Mouse (Mus musculus): ENCODE results near the gene Mlh1. TPM values are rescaled to one million over a fixed set of nuclear protein-coding genes. Genes with fewer than 3 reads are reported as not detected.

The Mlh1 gene
- polyA plus RNA-seq, 1 experiment from 2014 or later: 30.0 TPM

DNA sequence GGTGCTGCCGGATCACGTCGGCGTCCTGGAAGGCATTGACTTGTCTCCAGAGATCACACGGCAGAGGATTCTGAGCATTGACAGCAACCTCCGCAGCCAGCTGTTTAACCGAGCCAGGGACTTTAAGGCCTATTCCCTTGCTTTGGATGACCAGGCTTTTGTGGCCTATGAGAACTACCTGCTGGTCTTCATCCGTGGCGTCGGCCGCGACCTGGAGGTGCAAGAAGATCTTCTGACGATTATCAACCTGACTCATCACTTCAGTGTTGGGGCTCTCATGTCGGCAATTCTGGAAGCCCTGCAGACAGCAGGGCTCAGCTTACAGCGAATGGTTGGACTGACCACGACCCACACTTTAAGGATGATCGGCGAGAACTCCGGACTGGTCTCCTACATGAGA, 765 bp upstream of the Mlh1 start:
- no peaks in the 10 kb centered on the region for H3K27me3 ChIP-seq (replicated peaks; ENCODE audit: control insufficient read depth, insufficient read depth, low read length)
- 9% methylated on average over 19 of the region's 19 CpGs for WGBS
- peak overlapping the region; percentile 89 for H3K4me3 ChIP-seq (replicated peaks; ENCODE audit: low read length)
- peaks cover 40% of the 10 kb centered on the region for H3K4me1 ChIP-seq (replicated peaks; ENCODE audit: control insufficient read depth, insufficient read depth, low read length)
- peak overlapping the region; percentile 89 for H3K27ac ChIP-seq (ENCODE audit: low read length)
- peak overlapping the region; percentile 83 for H3K4me2 ChIP-seq (ENCODE audit: low read length)
- H3K9ac ChIP-seq (replicated peaks; ENCODE audit: low read depth, low read length): peak overlapping the region; percentile 93
- no peaks in the 10 kb centered on the region for H3K9me3 ChIP-seq (ENCODE audit: control insufficient read depth, low read length)
- ATAC-seq: no peak
- H3K36me3 ChIP-seq (ENCODE audit: control insufficient read depth, insufficient read depth): peaks cover 4% of the 10 kb centered on the region; the same call in 1 of the 2 replicates

DNA sequence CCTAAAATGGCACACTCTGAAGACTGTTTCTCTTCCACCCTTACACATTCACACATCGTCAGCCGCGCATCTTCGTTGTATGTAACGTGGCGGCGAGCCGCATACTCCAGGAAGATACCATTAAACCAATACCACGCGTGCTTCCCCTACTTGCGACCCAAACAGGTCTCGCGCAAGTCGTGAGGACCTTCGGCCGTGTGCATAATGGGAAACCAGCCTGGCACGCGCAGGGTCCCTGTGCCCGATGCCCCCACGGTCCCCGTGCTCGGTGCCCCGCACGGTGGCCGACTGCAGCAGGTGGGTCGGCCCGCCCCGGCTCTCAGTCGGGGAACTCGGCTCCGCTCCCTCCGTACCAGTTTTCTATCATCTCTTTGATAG, 546 bp downstream of the Mlh1 start:
- Histone ChIP-seq H3K36me3 (ENCODE audit: control insufficient read depth, insufficient read depth) (peaks cover 2% of the 10 kb centered on the region; the same call in 1 of the 2 replicates), H3K9ac (replicated peaks; ENCODE audit: low read depth, low read length) (peak overlapping the region; percentile 86), H3K4me3 (replicated peaks; ENCODE audit: low read length) (peak overlapping the region; percentile 89), H3K9me3 (ENCODE audit: control insufficient read depth, low read length) (no peaks in the 10 kb centered on the region), H3K4me2 (ENCODE audit: low read length) (peak overlapping the region; percentile 80), H3K27ac (ENCODE audit: low read length) (peak overlapping the region; percentile 95), H3K27me3 (replicated peaks; ENCODE audit: control insufficient read depth, insufficient read depth, low read length) (no peaks in the 10 kb centered on the region), H3K4me1 (replicated peaks; ENCODE audit: control insufficient read depth, insufficient read depth, low read length) (peaks cover 32% of the 10 kb centered on the region)
- under 1% methylated on average over 32 of the region's 32 CpGs for WGBS
- peak; percentile 67 for ATAC-seq

DNA sequence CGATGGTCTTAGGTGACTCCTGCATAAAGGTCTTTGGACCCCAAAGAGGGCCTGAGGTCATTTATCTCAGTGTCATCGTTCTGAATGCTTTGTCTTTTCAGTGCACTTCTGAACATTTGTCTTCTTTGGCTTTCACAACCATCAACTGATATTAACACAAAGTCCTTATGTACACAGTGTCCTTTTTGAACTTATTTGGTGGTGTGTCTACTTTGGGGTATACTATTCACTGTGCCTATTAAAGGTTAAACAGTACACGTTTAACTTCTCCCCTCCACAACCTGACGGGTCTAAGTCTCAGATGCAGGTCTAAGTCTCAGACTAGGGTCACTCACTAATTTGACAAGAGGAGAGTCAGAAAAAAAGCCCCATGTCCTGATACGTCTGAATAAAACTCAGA, 985 bp downstream of the Mlh1 start:
- Histone ChIP-seq H3K27ac (ENCODE audit: low read length) (peak overlapping the region; percentile 95), H3K27me3 (replicated peaks; ENCODE audit: control insufficient read depth, insufficient read depth, low read length) (no peaks in the 10 kb centered on the region), H3K36me3 (ENCODE audit: control insufficient read depth, insufficient read depth) (peaks cover 2% of the 10 kb centered on the region; the same call in 1 of the 2 replicates), H3K4me1 (replicated peaks; ENCODE audit: control insufficient read depth, insufficient read depth, low read length) (peaks cover 29% of the 10 kb centered on the region), H3K9me3 (ENCODE audit: control insufficient read depth, low read length) (no peaks in the 10 kb centered on the region), H3K9ac (replicated peaks; ENCODE audit: low read depth, low read length) (peak overlapping the region; percentile 86), H3K4me2 (ENCODE audit: low read length) (peak overlapping the region; percentile 80), H3K4me3 (replicated peaks; ENCODE audit: low read length) (peak overlapping the region; percentile 89)
- WGBS: 11% methylated on average over 5 of the region's 5 CpGs
- ATAC-seq: no peak

DNA sequence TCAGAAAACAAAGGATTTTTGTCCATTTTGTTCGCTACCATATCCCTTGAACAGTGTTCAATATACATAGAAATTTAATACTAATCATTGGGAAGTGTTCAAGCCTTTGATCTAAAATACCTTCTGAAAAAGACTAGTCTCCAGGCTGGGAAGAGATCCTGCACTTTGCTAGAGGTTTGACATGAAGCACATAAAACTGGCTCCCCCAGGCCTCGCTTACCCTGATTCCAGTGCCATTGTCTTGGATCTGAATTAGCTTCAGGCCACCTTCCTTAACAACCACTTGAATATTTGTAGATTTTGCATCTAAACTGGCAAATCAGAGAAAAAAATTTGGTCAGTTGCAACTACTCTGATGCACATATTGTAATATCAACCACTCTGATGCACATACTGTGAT, 3.6 kb downstream of the Mlh1 start:
- Histone ChIP-seq H3K27ac (ENCODE audit: low read length) (no peak overlapping the region), H3K4me2 (ENCODE audit: low read length) (no peak overlapping the region), H3K4me1 (replicated peaks; ENCODE audit: control insufficient read depth, insufficient read depth, low read length) (peaks cover 11% of the 10 kb centered on the region), H3K9ac (replicated peaks; ENCODE audit: low read depth, low read length) (no peak overlapping the region), H3K27me3 (replicated peaks; ENCODE audit: control insufficient read depth, insufficient read depth, low read length) (no peaks in the 10 kb centered on the region), H3K4me3 (replicated peaks; ENCODE audit: low read length) (no peak overlapping the region), H3K9me3 (ENCODE audit: control insufficient read depth, low read length) (no peaks in the 10 kb centered on the region), H3K36me3 (ENCODE audit: control insufficient read depth, insufficient read depth) (peaks cover 5% of the 10 kb centered on the region; the same call in 1 of the 2 replicates)
- no peak for ATAC-seq
- WGBS: 90% methylated on average over 2 of the region's 2 CpGs

DNA sequence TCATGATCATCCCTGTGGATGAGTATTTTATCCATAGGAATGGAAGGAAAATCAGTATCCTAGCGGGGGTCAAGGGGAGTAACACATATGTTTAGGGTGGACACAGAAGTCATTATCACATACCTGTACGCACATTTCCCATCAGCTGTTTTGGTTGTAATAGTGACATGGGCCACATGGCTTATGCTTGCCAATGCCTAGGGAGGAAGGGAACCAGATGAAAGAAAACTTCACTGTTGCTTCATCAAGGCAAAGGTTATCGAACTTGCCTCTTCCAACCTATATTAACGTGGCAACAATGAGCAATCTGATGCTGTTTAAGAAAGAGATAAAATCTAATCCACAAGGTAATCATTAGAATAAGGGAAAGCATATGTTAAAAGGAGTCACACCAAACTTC, 10.2 kb downstream of the Mlh1 start:
- H3K27me3 ChIP-seq (replicated peaks; ENCODE audit: control insufficient read depth, insufficient read depth, low read length): no peaks in the 10 kb centered on the region
- H3K4me1 ChIP-seq (replicated peaks; ENCODE audit: control insufficient read depth, insufficient read depth, low read length): no peaks in the 10 kb centered on the region
- no peak overlapping the region for H3K27ac ChIP-seq (ENCODE audit: low read length)
- no peak overlapping the region for H3K9ac ChIP-seq (replicated peaks; ENCODE audit: low read depth, low read length)
- WGBS: 95% methylated on average over 4 of the region's 4 CpGs
- H3K4me2 ChIP-seq (ENCODE audit: low read length): no peak overlapping the region
- H3K9me3 ChIP-seq (ENCODE audit: control insufficient read depth, low read length): no peaks in the 10 kb centered on the region
- H3K4me3 ChIP-seq (replicated peaks; ENCODE audit: low read length): no peak overlapping the region
- ATAC-seq: no peak
- H3K36me3 ChIP-seq (ENCODE audit: control insufficient read depth, insufficient read depth): peaks cover 10% of the 10 kb centered on the region

DNA sequence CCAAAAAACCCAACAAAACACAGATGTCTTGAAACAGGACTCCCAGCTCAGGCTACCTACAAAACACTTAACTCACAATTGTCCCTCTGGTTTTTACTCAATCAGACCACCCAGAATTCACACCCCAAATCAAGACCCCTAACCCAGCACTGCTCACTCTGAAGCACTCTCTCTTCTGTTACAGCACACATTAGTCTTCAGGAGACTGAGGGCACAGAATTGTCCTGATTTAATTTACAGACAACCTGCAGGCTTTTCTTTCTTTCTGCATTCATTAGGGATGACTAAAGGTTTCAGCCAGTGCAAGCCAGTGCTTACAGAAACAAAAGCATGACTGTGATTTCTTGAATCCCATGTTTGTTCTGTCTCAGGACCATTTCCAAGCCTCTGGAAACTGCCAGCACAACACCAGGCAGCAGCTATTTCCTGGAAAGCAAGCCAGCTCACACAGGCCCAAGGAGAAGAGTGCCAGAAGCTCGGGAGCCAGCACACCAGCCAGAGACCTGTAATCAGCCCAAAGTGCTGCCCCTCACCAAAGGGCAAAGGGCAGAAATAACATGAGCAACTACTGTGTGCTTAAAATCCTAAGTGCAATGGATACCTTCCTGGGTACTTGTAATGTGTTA, 11.1 kb downstream of the Mlh1 start:
- no peak overlapping the region for H3K4me2 ChIP-seq (ENCODE audit: low read length)
- 46% methylated on average over 1 of the region's 1 CpGs for WGBS
- H3K4me1 ChIP-seq (replicated peaks; ENCODE audit: control insufficient read depth, insufficient read depth, low read length): no peaks in the 10 kb centered on the region
- H3K9me3 ChIP-seq (ENCODE audit: control insufficient read depth, low read length): no peaks in the 10 kb centered on the region
- no peak for ATAC-seq
- H3K27ac ChIP-seq (ENCODE audit: low read length): no peak overlapping the region
- no peak overlapping the region for H3K4me3 ChIP-seq (replicated peaks; ENCODE audit: low read length)
- no peaks in the 10 kb centered on the region for H3K27me3 ChIP-seq (replicated peaks; ENCODE audit: control insufficient read depth, insufficient read depth, low read length)
- peaks cover 10% of the 10 kb centered on the region; the same call in 1 of the 2 replicates for H3K36me3 ChIP-seq (ENCODE audit: control insufficient read depth, insufficient read depth)
- H3K9ac ChIP-seq (replicated peaks; ENCODE audit: low read depth, low read length): no peak overlapping the region

DNA sequence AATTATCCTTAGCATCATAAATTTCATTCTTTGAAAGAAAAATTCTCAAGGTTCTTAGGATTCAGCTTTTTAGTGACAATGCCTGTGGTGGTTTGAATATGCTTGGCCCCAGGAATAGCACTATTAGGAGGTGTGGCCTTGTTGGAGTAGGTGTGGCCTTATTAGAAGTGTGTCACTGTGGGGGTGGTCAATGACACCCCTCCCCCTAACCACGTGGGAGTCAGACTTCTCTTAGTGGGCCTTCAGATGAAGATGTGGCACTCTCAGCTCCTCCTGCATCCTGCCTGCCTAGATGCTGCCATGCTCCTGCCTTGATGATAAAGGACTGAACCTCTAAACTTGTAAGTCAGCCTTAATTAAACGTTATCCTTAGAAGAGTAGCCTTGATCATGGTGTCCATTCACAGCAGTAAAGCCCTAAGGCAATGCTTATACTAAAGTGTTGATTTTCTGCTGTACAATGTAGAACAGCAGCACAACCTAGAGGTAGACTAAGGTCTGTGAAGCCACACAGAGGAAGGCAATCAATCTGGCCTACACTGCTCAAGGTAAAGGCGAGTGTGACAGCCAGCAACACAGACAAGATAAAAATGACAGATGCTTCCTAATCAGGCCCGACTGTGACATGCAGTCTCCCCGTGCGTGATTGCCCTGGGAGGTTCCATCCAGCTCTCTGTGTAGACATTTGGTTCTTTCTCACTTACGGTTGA, 19.3 kb downstream of the Mlh1 start:
- H3K4me3 ChIP-seq (replicated peaks; ENCODE audit: low read length): no peak overlapping the region
- no peaks in the 10 kb centered on the region for H3K9me3 ChIP-seq (ENCODE audit: control insufficient read depth, low read length)
- no peak overlapping the region for H3K4me2 ChIP-seq (ENCODE audit: low read length)
- WGBS: 80% methylated on average over 7 of the region's 7 CpGs
- H3K36me3 ChIP-seq (ENCODE audit: control insufficient read depth, insufficient read depth): peaks cover 14% of the 10 kb centered on the region
- H3K27me3 ChIP-seq (replicated peaks; ENCODE audit: control insufficient read depth, insufficient read depth, low read length): no peaks in the 10 kb centered on the region
- no peak overlapping the region for H3K27ac ChIP-seq (ENCODE audit: low read length)
- no peak overlapping the region for H3K9ac ChIP-seq (replicated peaks; ENCODE audit: low read depth, low read length)
- H3K4me1 ChIP-seq (replicated peaks; ENCODE audit: control insufficient read depth, insufficient read depth, low read length): no peaks in the 10 kb centered on the region
- no peak for ATAC-seq

DNA sequence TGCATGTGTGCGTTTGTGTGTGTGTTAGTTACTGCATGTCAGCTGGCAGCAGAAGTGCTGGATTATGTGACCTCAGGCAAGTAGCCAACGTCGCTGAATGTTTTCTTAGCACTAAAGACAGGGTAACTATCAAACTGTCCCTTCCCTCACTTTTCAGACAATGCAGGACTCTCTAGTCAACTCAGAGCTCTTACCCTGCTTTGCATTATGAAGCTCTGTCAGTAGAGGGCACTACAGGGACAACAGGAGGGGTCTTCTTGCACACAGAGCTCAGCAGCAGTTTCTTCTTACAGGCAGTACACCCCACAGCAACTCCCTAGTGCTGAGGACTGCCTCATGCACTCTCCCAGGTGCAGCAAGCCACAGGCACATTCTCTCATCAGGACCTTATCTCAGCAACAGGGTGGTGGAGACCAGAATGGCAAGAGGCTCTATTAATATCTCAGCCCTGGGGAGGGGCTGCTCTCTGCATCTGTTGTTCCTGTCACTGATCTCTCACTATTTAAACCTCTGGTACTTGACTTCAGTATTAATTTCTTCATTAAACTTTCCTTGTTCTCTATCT, 23.8 kb downstream of the Mlh1 start:
- no peak overlapping the region for H3K27ac ChIP-seq (ENCODE audit: low read length)
- WGBS: 83% methylated on average over 3 of the region's 3 CpGs
- H3K4me2 ChIP-seq (ENCODE audit: low read length): no peak overlapping the region
- H3K4me3 ChIP-seq (replicated peaks; ENCODE audit: low read length): no peak overlapping the region
- no peaks in the 10 kb centered on the region for H3K27me3 ChIP-seq (replicated peaks; ENCODE audit: control insufficient read depth, insufficient read depth, low read length)
- H3K9ac ChIP-seq (replicated peaks; ENCODE audit: low read depth, low read length): no peak overlapping the region
- ATAC-seq: no peak
- no peaks in the 10 kb centered on the region for H3K9me3 ChIP-seq (ENCODE audit: control insufficient read depth, low read length)
- H3K4me1 ChIP-seq (replicated peaks; ENCODE audit: control insufficient read depth, insufficient read depth, low read length): no peaks in the 10 kb centered on the region
- H3K36me3 ChIP-seq (ENCODE audit: control insufficient read depth, insufficient read depth): peaks cover 14% of the 10 kb centered on the region

DNA sequence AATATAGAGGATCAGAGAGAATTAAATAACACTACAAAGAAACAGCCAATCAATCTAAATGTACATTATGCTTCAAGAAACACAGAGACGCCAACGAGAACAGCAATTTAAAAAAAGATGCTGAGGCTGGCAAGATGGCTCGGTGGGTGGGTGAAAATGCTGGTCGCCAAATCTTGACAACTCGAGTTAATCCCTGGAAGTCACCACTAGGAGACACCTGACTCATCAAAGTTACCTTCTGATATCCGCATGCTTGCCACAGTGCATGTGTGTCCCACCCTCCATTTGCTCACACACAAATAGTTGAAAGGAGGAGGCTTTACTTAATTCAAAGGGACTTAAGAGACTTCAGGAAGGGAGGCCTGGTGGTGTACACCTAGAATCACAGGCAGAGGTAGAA, 26.0 kb downstream of the Mlh1 start:
- no peak for ATAC-seq
- H3K27ac ChIP-seq (ENCODE audit: low read length): no peak overlapping the region
- no peaks in the 10 kb centered on the region for H3K27me3 ChIP-seq (replicated peaks; ENCODE audit: control insufficient read depth, insufficient read depth, low read length)
- WGBS: 76% methylated on average over 6 of the region's 6 CpGs
- no peak overlapping the region for H3K4me2 ChIP-seq (ENCODE audit: low read length)
- H3K9ac ChIP-seq (replicated peaks; ENCODE audit: low read depth, low read length): no peak overlapping the region
- H3K4me3 ChIP-seq (replicated peaks; ENCODE audit: low read length): no peak overlapping the region
- H3K4me1 ChIP-seq (replicated peaks; ENCODE audit: control insufficient read depth, insufficient read depth, low read length): no peaks in the 10 kb centered on the region
- H3K9me3 ChIP-seq (ENCODE audit: control insufficient read depth, low read length): no peaks in the 10 kb centered on the region
- H3K36me3 ChIP-seq (ENCODE audit: control insufficient read depth, insufficient read depth): peaks cover 12% of the 10 kb centered on the region
